Mouse (Mus musculus) frontal cortex, adult (tissue): Measurements from ENCODE around the gene Gm49325.

ENCODE experiments used
- ATAC-seq: cut with Nextera tagmentation; 2 replicates; pipeline ENCODE4 v1.9.2; 2017; ENCODE audit warnings: mild to moderate bottlenecking, moderate library complexity, mixed read lengths; ENCODE audit not compliant: low TSS enrichment

The Gm49325 gene

GRCm38 (mm10) chr10:77605908-77606826 is at the start of gene Gm49325, which contains the start of gene Sumo3:
Gm49325 (plus strand) TSS chr10:77606197.
Sumo3 (plus strand) TSS chr10:77606097.
- peak; percentile 58 for ATAC-seq

GRCm38 (mm10) chr10:77556631-77557030 is 49.4 kb upstream of the Gm49325 start:
- no peak for ATAC-seq

- no peak; the same call in 1 of the 2 replicates for ATAC-seq
These were observed 48.4 kb upstream of the Gm49325 start for GRCm38 (mm10) chr10:77557641-77558040.

- ATAC-seq: no peak
These were observed 45.9 kb upstream of the Gm49325 start for GRCm38 (mm10) chr10:77560090-77560489.

- ATAC-seq: no peak
These were observed 45.2 kb upstream of the Gm49325 start for GRCm38 (mm10) chr10:77560830-77561229.

- no peak for ATAC-seq
These were observed 44.5 kb upstream of the Gm49325 start for GRCm38 (mm10) chr10:77561508-77561907.

GRCm38 (mm10) chr10:77565005-77565404 is 41.0 kb upstream of the Gm49325 start:
- no peak for ATAC-seq

GRCm38 (mm10) chr10:77566651-77567050 is 39.3 kb upstream of the Gm49325 start:
- ATAC-seq: peak; percentile 93

GRCm38 (mm10) chr10:77569481-77569880 is 36.5 kb upstream of the Gm49325 start:
- no peak for ATAC-seq

- no peak for ATAC-seq
These were observed 35.9 kb upstream of the Gm49325 start for GRCm38 (mm10) chr10:77569973-77570658.

GRCm38 (mm10) chr10:77572225-77572624 is 33.8 kb upstream of the Gm49325 start:
- ATAC-seq: no peak

GRCm38 (mm10) chr10:77573162-77573561 is 32.8 kb upstream of the Gm49325 start:
- no peak for ATAC-seq

- no peak for ATAC-seq
These were observed 25.7 kb upstream of the Gm49325 start for GRCm38 (mm10) chr10:77580027-77580920.

GRCm38 (mm10) chr10:77581023-77581407 is 25.0 kb upstream of the Gm49325 start:
- ATAC-seq: peak; percentile 6; the same call in 1 of the 2 replicates

- ATAC-seq: peak; percentile 93
These were observed 24.4 kb upstream of the Gm49325 start, which contains the start of gene Pttg1ip for GRCm38 (mm10) chr10:77581408-77582284. Pttg1ip (plus strand) TSS chr10:77581720.

GRCm38 (mm10) chr10:77582285-77582618 is 23.7 kb upstream of the Gm49325 start:
- no peak for ATAC-seq

- 0 out of 2 replicates have a peak, but pooled peaks have one; percentile 3 for ATAC-seq
These were observed 22.1 kb upstream of the Gm49325 start for GRCm38 (mm10) chr10:77583795-77584422.

- ATAC-seq: no peak
These were observed 19.4 kb upstream of the Gm49325 start for GRCm38 (mm10) chr10:77586637-77587036.

- ATAC-seq: no peak
These were observed 18.8 kb upstream of the Gm49325 start for GRCm38 (mm10) chr10:77587091-77587775.

- no peak for ATAC-seq
These were observed 18.0 kb upstream of the Gm49325 start for GRCm38 (mm10) chr10:77588036-77588435.
